Mouse (Mus musculus) kidney, embryonic 14.5 days (tissue): Measurements from ENCODE around the gene 5430419D17Rik. TPM values are rescaled to one million over a fixed set of nuclear protein-coding genes. Genes with fewer than 3 reads are reported as not detected.

Experiments used
- ATAC-seq: fragments of 200-750 bp; cut with Nextera tagmentation; 2 replicates; pipeline ENCODE4 v1.8.0; 2017; ENCODE audit warnings: moderate number of reproducible peaks, mild to moderate bottlenecking, moderate TSS enrichment, moderate library complexity; ENCODE audit not compliant: low FRiP score, low TSS enrichment
- H3K27ac ChIP-seq: fragments of 300-500 bp; sonication (generic); 2 replicates; pipeline ENCODE4 v1.5.1; 2014; ENCODE audit warnings: low read depth, mild to moderate bottlenecking, low read length, moderate library complexity, mixed read lengths
- H3K27me3 ChIP-seq: fragments of 300-500 bp; sonication (generic); 2 replicates; pipeline ENCODE4 v1.6.1; 2014; ENCODE audit warnings: mild to moderate bottlenecking, low read length; ENCODE audit not compliant: control insufficient read depth, insufficient read depth
- H3K36me3 ChIP-seq: fragments of 300-500 bp; sonication (generic); 2 replicates; pipeline ENCODE4 v1.6.1; 2014; ENCODE audit warnings: low read length, mixed read lengths; ENCODE audit not compliant: control insufficient read depth, insufficient read depth
- H3K4me1 ChIP-seq: fragments of 300-500 bp; sonication (generic); 2 replicates; pipeline ENCODE4 v1.6.1; 2014; ENCODE audit warnings: low read length, mixed read lengths; ENCODE audit not compliant: control insufficient read depth, insufficient read depth
- H3K4me2 ChIP-seq: fragments of 300-500 bp; sonication (generic); replicated peaks from 2 replicates; pipeline ENCODE4 v1.6.1; 2014; ENCODE audit warnings: low read depth, mild to moderate bottlenecking, low read length
- H3K4me3 ChIP-seq: fragments of 300-500 bp; sonication (generic); 2 replicates; pipeline ENCODE4 v1.5.1; 2014; ENCODE audit warnings: mild to moderate bottlenecking, low read length
- H3K9ac ChIP-seq: fragments of 300-500 bp; sonication (generic); 2 replicates; pipeline ENCODE4 v1.6.1; 2014; ENCODE audit warnings: low read depth, mild to moderate bottlenecking, low read length, moderate library complexity
- H3K9me3 ChIP-seq: fragments of 300-500 bp; sonication (generic); 2 replicates; pipeline ENCODE4 v1.6.1; 2016; ENCODE audit warnings: low read length; ENCODE audit not compliant: control insufficient read depth
- WGBS: fragments of 180-500 bp; shearing (Covaris S2); extraction: QIAGEN DNeasy Blood & Tissue Kit; methylation state at CpG from one replicate; pipeline ENCODE4 v1.1.7; 2014; 5-methylcytosine and 5-hydroxymethylcytosine counted together
- polyA plus RNA-seq: library from polyadenylated mRNA; unstranded; fragments of >200 nt; fragmentation: Nextera tagmentation; extraction: Ambion mirVana; gene quantifications from 2 replicates; pipeline ENCODE4 v1.2.1, GENCODE M21; 2014

Gene 5430419D17Rik
- polyA plus RNA-seq, 1 experiment from 2014 or later = not detected

DNA sequence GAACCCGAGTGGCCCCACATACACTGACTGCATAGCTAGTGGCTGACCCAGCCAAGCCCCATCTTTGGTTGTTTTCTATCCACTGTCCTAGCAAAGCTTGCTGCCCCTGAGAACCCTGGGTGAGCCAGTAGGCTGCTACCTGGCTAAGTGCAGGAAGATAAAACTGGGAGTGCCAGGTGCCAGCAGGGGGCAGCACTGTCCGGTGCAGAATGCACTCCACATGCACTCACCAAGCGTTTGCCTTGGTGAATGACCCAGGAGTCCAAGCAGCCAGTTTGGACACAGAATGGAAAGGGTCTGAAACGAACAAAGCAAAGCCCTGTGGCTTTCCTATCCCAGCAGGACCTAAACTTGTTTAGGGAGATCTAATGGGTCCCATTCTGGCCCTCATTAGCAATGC, 8.5 kb downstream of the 5430419D17Rik start:
- no peaks in the 10 kb centered on the region for H3K36me3 ChIP-seq
- no peaks in the 10 kb centered on the region for H3K27me3 ChIP-seq
- no peak overlapping the region for H3K4me2 ChIP-seq
- H3K9me3 ChIP-seq = no peaks in the 10 kb centered on the region
- no peak overlapping the region for H3K9ac ChIP-seq
- no peaks in the 10 kb centered on the region for H3K4me1 ChIP-seq
- no peak for ATAC-seq
- WGBS = 53% methylated on average over 4 of the region's 4 CpGs
- no peak overlapping the region for H3K27ac ChIP-seq
- H3K4me3 ChIP-seq = no peak overlapping the region

DNA sequence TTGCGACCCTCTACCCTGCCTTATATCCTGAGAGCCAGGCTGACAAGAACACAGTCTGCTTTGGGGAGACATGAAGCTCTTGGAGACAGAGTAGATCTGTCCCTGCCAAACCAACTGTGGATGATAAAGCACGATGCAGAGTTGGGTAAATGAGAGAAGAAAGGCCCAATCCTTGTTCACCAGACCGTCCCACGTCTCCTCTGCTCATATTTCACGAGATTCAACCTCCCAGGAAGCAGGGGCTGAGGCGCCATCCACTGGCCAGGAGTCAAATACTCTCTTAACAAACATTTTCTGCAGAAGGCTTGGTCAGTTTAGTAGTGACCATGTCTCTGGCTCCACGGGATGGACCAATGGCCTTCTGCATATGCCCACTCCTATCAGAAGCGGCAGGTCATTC, 10.1 kb downstream of the 5430419D17Rik start:
- Histone ChIP-seq H3K27me3 (no peaks in the 10 kb centered on the region), H3K27ac (no peak overlapping the region), H3K36me3 (no peaks in the 10 kb centered on the region), H3K9me3 (no peaks in the 10 kb centered on the region), H3K9ac (no peak overlapping the region), H3K4me1 (no peaks in the 10 kb centered on the region), H3K4me2 (no peak overlapping the region), H3K4me3 (no peak overlapping the region)
- 41% methylated on average over 8 of the region's 8 CpGs for WGBS
- peak; percentile 60; the same call in 1 of the 2 replicates for ATAC-seq

DNA sequence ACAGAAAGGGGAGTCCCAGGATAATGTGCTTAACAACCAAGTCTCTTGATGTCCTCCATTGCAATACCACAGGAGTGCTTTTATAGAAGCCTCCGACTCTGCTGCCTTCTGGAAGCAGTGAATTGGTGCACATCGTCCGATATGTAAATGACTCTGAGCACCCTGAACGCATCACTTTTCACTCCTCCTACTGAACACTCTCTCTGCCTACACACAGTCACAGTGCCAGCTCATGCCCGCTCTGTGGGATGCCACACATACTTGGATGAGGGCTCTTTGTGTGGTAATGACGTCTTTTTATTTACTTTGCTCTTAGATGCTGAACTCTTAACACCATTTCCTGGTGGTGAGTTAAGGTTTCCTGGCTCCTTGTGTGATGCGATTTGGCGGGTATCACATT, 12.8 kb downstream of the 5430419D17Rik start:
- Histone ChIP-seq H3K36me3 (no peaks in the 10 kb centered on the region), H3K27me3 (no peaks in the 10 kb centered on the region), H3K4me1 (no peaks in the 10 kb centered on the region), H3K4me2 (no peak overlapping the region), H3K27ac (no peak overlapping the region), H3K9ac (no peak overlapping the region), H3K4me3 (no peak overlapping the region), H3K9me3 (no peaks in the 10 kb centered on the region)
- no peak for ATAC-seq
- 61% methylated on average over 8 of the region's 8 CpGs for WGBS

DNA sequence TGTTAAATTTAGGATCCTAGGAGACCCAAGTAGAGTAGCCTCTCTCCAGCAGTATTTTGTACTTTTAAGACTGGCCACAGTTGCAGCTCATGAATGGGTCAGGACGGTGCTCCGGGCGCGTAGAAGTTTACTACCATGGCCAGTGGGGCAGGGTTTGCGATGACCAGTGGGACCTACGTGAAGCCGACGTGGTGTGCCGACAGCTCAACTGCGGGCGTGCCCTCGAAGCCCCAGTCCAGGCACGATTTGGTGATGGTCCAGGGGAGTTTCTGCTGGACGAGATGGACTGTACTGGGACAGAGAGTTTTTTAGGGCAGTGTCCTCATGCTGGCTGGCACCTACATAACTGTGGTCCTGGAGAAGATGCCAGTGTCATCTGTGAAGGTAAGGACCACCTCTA, 13.8 kb downstream of the 5430419D17Rik start:
- Histone ChIP-seq H3K4me1 (no peaks in the 10 kb centered on the region), H3K4me3 (no peak overlapping the region), H3K36me3 (no peaks in the 10 kb centered on the region), H3K9me3 (no peaks in the 10 kb centered on the region), H3K4me2 (no peak overlapping the region), H3K27me3 (no peaks in the 10 kb centered on the region), H3K27ac (no peak overlapping the region), H3K9ac (no peak overlapping the region)
- no peak for ATAC-seq
- 95% methylated on average over 14 of the region's 14 CpGs for WGBS

GRCm38 (mm10) chr7:131223086-131223485, 48.9 kb downstream of the 5430419D17Rik start:
- Histone ChIP-seq H3K27me3 (no peaks in the 10 kb centered on the region), H3K4me3 (no peak overlapping the region), H3K36me3 (no peaks in the 10 kb centered on the region), H3K4me1 (no peaks in the 10 kb centered on the region), H3K9ac (no peak overlapping the region), H3K4me2 (no peak overlapping the region), H3K9me3 (no peaks in the 10 kb centered on the region), H3K27ac (no peak overlapping the region)
- ATAC-seq = no peak
- WGBS = 71% methylated on average over 5 of the region's 5 CpGs

GRCm38 (mm10) chr7:131236091-131236490, 61.9 kb downstream of the 5430419D17Rik start:
- H3K4me1 ChIP-seq = no peaks in the 10 kb centered on the region
- H3K4me3 ChIP-seq = no peak overlapping the region
- H3K9me3 ChIP-seq = no peaks in the 10 kb centered on the region
- H3K27ac ChIP-seq = no peak overlapping the region
- H3K27me3 ChIP-seq = no peaks in the 10 kb centered on the region
- ATAC-seq = no peak
- no peaks in the 10 kb centered on the region for H3K36me3 ChIP-seq
- H3K9ac ChIP-seq = no peak overlapping the region
- H3K4me2 ChIP-seq = no peak overlapping the region

- Histone ChIP-seq H3K9me3 (no peaks in the 10 kb centered on the region), H3K4me2 (no peak overlapping the region), H3K36me3 (no peaks in the 10 kb centered on the region), H3K4me3 (no peak overlapping the region), H3K27ac (no peak overlapping the region), H3K9ac (no peak overlapping the region), H3K4me1 (no peaks in the 10 kb centered on the region), H3K27me3 (no peaks in the 10 kb centered on the region)
- 14% methylated on average over 1 of the region's 1 CpGs for WGBS
- no peak for ATAC-seq
Observed at GRCm38 (mm10) chr7:131244993-131245392, 70.8 kb downstream of the 5430419D17Rik start.

- H3K4me2 ChIP-seq = no peak overlapping the region
- H3K9ac ChIP-seq = no peak overlapping the region
- no peaks in the 10 kb centered on the region for H3K9me3 ChIP-seq
- no peaks in the 10 kb centered on the region for H3K4me1 ChIP-seq
- H3K27me3 ChIP-seq = no peaks in the 10 kb centered on the region
- H3K4me3 ChIP-seq = no peak overlapping the region
- no peak for ATAC-seq
- H3K36me3 ChIP-seq = no peaks in the 10 kb centered on the region
- WGBS = 93% methylated on average over 5 of the region's 5 CpGs
- no peak overlapping the region for H3K27ac ChIP-seq
Observed at GRCm38 (mm10) chr7:131256841-131257240, 82.6 kb downstream of the 5430419D17Rik start.

DNA sequence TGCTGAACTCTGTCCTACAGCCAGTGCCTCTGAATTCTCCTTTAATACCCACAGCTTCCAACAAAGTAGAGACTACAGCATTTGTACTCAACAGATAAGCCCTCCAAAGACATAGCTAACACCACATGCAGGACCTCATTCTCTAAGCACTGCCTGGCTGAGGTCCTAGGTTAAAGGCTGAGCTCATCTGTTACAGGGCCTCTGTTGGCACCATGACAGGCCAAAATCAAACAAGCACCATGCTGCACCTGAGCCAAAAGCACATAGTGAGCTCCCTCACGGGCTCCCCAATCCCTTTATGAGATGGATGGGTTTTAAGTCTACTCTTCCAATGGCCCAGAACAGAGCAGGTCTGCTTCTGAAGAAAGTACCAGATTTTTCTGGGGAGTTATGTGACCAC, 83.1 kb downstream of the 5430419D17Rik start:
- Histone ChIP-seq H3K4me2 (no peak overlapping the region), H3K9ac (no peak overlapping the region), H3K4me1 (no peaks in the 10 kb centered on the region), H3K9me3 (no peaks in the 10 kb centered on the region), H3K4me3 (no peak overlapping the region), H3K27me3 (no peaks in the 10 kb centered on the region), H3K36me3 (no peaks in the 10 kb centered on the region), H3K27ac (no peak overlapping the region)
- no peak for ATAC-seq
- 71% methylated on average over 1 of the region's 1 CpGs for WGBS

DNA sequence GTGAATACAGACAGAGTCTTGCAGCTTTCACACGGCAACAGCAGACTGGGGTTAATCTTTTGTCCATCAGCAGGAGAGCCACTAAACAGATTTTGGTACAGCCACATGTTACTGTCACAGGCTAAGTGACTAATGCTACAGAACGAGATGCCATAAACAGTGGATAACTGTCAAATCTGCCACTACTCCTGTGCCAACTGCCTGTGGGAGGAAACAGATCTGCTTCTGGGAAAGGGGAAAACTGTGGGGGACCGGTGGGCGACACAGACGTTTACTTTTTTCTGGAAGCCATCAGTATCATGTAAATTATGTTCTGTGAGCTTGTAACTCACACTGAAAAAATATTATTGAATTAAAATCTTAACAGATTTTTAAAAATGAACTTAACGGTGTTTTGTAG, 86.7 kb downstream of the 5430419D17Rik start:
- no peak overlapping the region for H3K9ac ChIP-seq
- WGBS = 33% methylated on average over 6 of the region's 6 CpGs
- H3K9me3 ChIP-seq = no peaks in the 10 kb centered on the region
- H3K27me3 ChIP-seq = no peaks in the 10 kb centered on the region
- H3K4me3 ChIP-seq = no peak overlapping the region
- no peaks in the 10 kb centered on the region for H3K4me1 ChIP-seq
- no peak for ATAC-seq
- H3K36me3 ChIP-seq = no peaks in the 10 kb centered on the region
- no peak overlapping the region for H3K4me2 ChIP-seq
- H3K27ac ChIP-seq = no peak overlapping the region
